Mouse (Mus musculus) left cerebral cortex, postnatal 14 days (tissue): ENCODE data around the gene Pde2a. TPM values are rescaled to one million over a fixed set of nuclear protein-coding genes. Genes with fewer than 3 reads are reported as not detected.
A peak's percentile ranks its signal among the peaks of the same experiment; 100 is the strongest.

Source experiments
- DNase-seq, 2 experiments: peaks; one replicate each; pipeline ENCODE4 v3.0.0; 2021 to 2022; ENCODE audit warnings: low spot score in 2 of 2, mixed read lengths in 1 of 2
- intact Hi-C: fragments of 180-260 bp; cut with DNase I; formaldehyde crosslinking; loops from one replicate; pipeline ENCODE4 v1.15.1; 2025
- long read RNA-seq, 2 experiments: library from polyadenylated mRNA; stranded (forward); transcript quantifications; one replicate each; pipeline ENCODE4 v2.0.0; 2021
- total RNA-seq, 2 experiments: library from RNA; stranded (reverse); gene quantifications; 2 replicates each; pipeline ENCODE4 v1.2.3; 2021

The Pde2a gene
- 100 to 1,000 TPM; 349 to 363 TPM for total RNA-seq
- long read RNA-seq, experiment 1, full-length matches to known transcripts = 227 of 276 reads
- long read RNA-seq, experiment 1, partial matches to known transcripts = 11 of 276 reads
- long read RNA-seq, experiment 1, other reads (novel, unspliced or antisense) = 38 of 276 reads
- long read RNA-seq, experiment 2, full-length matches to known transcripts = 199 of 255 reads
- long read RNA-seq, experiment 2, partial matches to known transcripts = 20 of 255 reads
- long read RNA-seq, experiment 2, other reads (novel, unspliced or antisense) = 36 of 255 reads

- peak; percentile 85 to 89 for DNase-seq
- intact Hi-C loops = no loop called here
Measured at GRCm38 (mm10) chr7:101421529-101421928, at the start of gene Pde2a. Gene Pde2a (plus strand): TSS chr7:101421691.

- intact Hi-C loops = loop anchor here (10.0 kb wide), 1 partner anchor 458 kb away; no protein-coding TSS in a partner anchor
- DNase-seq = no peak
Measured at GRCm38 (mm10) chr7:101373082-101373481, 48.4 kb upstream of the Pde2a start.

GRCm38 (mm10) chr7:101374155-101374554, 47.3 kb upstream of the Pde2a start:
- intact Hi-C loops = loop anchor here (2.0 to 10.0 kb wide), 3 partner anchors 63 to 459 kb away; no protein-coding TSS in a partner anchor
- peak; percentile 72 to 81 for DNase-seq

- intact Hi-C loops = loop anchor here (10.0 kb wide), 1 partner anchor 462 kb away; no protein-coding TSS in a partner anchor
- DNase-seq = no peak
Measured at GRCm38 (mm10) chr7:101376701-101377340, 44.7 kb upstream of the Pde2a start.

GRCm38 (mm10) chr7:101377741-101378262, 43.7 kb upstream of the Pde2a start:
- DNase-seq = peak in 1 of 2 experiments; percentile 27
- intact Hi-C loops = loop anchor here (10.0 kb wide), 1 partner anchor 463 kb away; no protein-coding TSS in a partner anchor

- intact Hi-C loops = loop anchor here (10.0 kb wide), 1 partner anchor 463 kb away; no protein-coding TSS in a partner anchor
- DNase-seq = no peak
Measured at GRCm38 (mm10) chr7:101378285-101378684, 43.2 kb upstream of the Pde2a start.

- intact Hi-C loops = loop anchor here (10.0 kb wide), 1 partner anchor 464 kb away; no protein-coding TSS in a partner anchor
- no peak for DNase-seq
Measured at GRCm38 (mm10) chr7:101378796-101379465, 42.6 kb upstream of the Pde2a start.

- no peak for DNase-seq
- intact Hi-C loops = loop anchor here (10.0 kb wide), 1 partner anchor 465 kb away; no protein-coding TSS in a partner anchor
Measured at GRCm38 (mm10) chr7:101379732-101380131, 41.8 kb upstream of the Pde2a start.

GRCm38 (mm10) chr7:101381512-101381911, 40.0 kb upstream of the Pde2a start:
- intact Hi-C loops = no loop called here
- no peak for DNase-seq

GRCm38 (mm10) chr7:101382378-101382777, 39.1 kb upstream of the Pde2a start:
- intact Hi-C loops = no loop called here
- peak; percentile 30 to 52 for DNase-seq

- intact Hi-C loops = no loop called here
- DNase-seq = no peak
Measured at GRCm38 (mm10) chr7:101383756-101384155, 37.7 kb upstream of the Pde2a start.

- intact Hi-C loops = no loop called here
- no peak for DNase-seq
Measured at GRCm38 (mm10) chr7:101384931-101385330, 36.6 kb upstream of the Pde2a start.

GRCm38 (mm10) chr7:101385331-101385733, 36.2 kb upstream of the Pde2a start:
- intact Hi-C loops = no loop called here
- no peak for DNase-seq

GRCm38 (mm10) chr7:101385866-101386452, 35.5 kb upstream of the Pde2a start:
- intact Hi-C loops = no loop called here
- no peak for DNase-seq

GRCm38 (mm10) chr7:101389256-101389655, 32.2 kb upstream of the Pde2a start:
- intact Hi-C loops = no loop called here
- no peak for DNase-seq

GRCm38 (mm10) chr7:101391909-101392479, 29.5 kb upstream of the Pde2a start:
- DNase-seq = no peak
- intact Hi-C loops = no loop called here

GRCm38 (mm10) chr7:101393015-101393414, 28.5 kb upstream of the Pde2a start:
- intact Hi-C loops = no loop called here
- DNase-seq = no peak

GRCm38 (mm10) chr7:101393694-101394504, 27.6 kb upstream of the Pde2a start:
- DNase-seq = no peak
- intact Hi-C loops = no loop called here
